Mouse (Mus musculus) cerebellum, postnatal 10 days (tissue): ENCODE measurements around the gene Cyp4a14.
A peak's percentile ranks its signal among the peaks of the same experiment; 100 is the strongest.
"Not testable (repeated sequence)": the region's sequence is repeated elsewhere in the genome, so short reads cannot be mapped to it uniquely, and the experiment has no call there.

Experiments used
- DNase-seq, 2 experiments: peaks; one replicate each; pipeline ENCODE4 v3.0.0; 2021; ENCODE audit warnings: mixed read lengths in 2 of 2

Cyp4a14 gene

DNA sequence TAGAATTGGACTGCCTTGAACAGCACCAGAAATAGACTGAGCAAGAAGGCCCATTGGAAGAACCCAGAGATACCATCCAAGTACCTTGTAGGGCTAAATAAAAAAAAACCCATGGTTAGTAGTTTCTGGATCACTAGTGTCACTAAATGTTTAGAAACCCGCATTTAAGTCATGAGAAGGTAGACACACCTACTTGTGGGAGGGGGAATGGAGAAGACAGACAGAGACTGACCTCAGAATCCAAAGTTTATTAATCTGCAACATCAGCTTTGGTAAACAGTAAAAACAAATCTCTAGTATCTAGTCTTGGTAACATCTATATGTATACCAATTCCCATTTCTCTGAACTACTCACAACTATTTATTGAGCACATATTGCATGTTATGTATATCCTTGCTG lies at the start of gene Cyp4a14:
Gene Cyp4a14, minus strand, starts transcription at position 142 of the 400 bp plus-strand sequence.
- no peak for DNase-seq

DNA sequence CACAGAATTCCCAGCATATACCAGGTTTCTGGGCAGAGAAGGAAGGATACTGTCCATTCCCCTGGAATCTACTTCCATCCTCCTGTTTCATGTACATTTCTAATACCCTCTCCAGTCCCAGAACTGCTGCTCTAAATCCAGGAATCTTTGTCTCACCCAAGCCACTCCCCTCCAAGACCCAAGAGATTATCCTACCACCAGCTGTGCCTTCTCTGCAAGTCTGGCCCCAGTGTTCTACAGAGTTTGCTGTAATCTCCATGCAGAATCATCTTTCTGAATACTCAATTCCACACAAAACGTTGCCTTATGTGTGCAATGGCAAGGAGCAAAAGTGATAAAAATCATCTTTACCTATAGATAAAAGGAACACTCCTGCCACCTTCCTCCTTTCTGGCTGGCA lies 49.2 kb upstream of the Cyp4a14 start:
- DNase-seq, result no peak

DNA sequence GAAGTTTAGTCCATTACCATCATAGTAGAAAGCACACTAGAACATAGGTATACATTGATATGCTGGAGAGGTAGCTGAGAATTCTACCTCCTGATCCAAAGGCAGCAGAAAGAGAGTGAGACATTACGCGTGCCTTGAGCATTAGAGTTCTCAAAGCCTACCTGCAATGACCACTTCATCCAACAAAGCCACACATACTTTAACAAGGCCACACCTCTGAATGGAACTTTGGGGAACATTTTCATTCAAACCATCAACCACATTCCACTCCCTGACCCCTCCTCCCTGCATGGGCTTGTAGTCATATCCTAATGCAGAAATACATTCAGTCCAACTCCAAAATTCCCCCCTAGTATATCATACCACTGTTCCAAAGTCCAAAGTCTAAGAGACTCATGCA lies 25.8 kb upstream of the Cyp4a14 start:
- no peak for DNase-seq

DNA sequence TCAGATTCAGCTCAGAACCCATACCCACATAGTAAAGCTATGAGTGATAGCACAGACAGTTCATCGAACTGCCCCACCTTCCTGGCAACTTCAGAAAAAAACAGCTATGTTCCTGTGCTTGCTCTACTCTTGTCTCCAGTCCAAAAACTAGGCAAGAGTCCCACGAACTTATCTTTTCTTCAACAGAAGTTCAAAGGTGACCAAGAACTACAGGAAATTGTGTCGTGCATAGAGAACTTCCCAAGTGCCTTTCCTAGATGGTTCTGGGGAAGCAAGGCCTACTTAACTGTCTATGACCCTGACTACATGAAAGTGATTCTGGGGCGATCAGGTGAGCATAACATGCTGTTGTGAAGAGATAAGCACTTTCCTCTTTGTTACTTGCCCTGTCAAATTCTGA lies 23.5 kb upstream of the Cyp4a14 start:
- no peak for DNase-seq

DNA sequence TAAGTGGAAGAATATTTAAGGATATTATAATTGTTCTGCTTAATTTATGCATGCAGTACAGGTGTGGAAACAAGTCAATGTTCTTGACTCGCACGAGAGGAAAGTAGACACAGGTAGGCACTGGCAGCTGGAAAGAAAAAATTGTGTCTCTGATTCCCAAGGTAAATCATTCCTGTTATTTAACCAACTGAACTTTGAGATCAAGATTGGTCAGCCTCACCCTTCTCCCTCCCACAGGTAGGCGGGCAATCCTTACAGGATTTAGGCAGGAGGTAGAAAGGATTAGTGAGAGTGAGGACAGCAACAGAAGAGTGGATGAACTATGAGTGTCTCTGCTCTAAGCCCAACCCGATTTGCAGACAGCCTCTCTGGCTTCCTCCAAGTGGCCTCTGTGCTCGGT lies 22.1 kb upstream of the Cyp4a14 start, which contains the start of gene Cyp4a10:
Gene Cyp4a10, plus strand, starts transcription at position 265 of the 400 bp plus-strand sequence.
- not testable (repeated sequence) for DNase-seq

DNA sequence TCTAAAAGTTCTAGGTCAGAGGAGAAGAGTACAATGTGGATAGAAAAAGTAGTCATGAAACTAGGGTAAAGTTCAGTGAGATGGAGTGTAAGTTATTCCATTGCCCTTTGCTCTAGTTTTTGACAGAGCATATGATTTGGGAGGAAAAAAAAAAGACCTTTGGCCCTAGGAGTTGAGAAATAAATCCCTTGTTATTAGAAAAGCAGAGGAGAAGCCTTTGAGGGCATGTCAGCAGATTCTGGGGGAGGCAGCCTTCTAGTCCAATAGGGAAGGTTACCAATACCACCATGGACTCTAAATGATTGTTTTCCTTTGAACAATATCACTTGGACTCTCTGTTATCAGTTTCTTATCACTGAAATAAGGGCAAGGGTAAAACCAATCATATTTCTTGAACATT lies 18.0 kb upstream of the Cyp4a14 start:
- not testable (repeated sequence) for DNase-seq

DNA sequence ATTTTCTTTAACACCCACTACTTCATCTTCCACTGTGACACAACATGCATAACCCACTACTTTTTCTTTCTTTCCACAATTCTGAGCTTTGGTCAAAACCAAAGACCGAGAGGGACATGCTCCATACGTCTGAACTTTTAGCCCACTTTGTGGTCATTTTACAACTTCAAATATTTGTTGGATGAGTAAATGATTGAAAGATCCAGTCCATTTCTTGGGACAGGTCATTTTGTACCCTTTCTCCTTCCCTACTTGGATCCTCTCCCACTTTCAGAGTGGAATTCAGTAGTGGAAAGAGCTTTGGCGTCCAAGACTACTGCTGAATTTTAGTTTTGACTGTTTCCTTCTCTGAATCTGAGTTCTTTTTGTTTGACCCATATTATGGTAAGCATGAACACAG lies 1.5 kb upstream of the Cyp4a14 start:
- no peak for DNase-seq

DNA sequence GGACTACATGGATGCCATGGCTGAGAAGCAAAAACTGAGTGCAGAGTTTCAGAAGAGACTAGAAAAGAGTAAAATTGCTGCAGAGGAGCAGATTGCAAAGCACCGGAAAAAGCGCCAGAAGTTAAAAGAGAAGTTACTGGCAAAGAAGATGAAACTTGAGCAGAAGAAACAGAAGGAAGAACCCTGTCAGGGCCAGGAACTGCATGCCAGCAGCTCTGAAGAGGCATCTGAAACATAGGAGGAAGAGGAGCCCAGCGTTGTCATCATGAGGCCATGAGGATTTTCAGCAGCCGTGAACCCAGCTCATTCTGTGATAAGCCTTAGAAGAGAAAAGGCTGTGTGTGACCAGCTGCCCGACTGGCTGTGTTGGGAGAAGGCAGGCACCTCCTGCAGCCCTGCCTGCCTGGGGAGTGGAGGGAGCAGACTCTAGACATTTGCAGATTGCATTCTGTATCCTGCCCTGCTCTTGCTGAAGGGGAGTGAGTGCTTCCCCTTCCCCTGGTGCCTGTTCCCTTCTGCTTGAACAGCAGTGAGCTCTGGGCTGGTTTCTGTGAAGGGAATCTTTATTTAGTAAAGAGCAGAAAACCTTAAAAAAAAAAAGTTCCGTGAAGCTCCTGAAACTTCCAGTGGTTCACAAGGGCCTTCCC lies 14.8 kb downstream of the Cyp4a14 start:
- no peak for DNase-seq

DNA sequence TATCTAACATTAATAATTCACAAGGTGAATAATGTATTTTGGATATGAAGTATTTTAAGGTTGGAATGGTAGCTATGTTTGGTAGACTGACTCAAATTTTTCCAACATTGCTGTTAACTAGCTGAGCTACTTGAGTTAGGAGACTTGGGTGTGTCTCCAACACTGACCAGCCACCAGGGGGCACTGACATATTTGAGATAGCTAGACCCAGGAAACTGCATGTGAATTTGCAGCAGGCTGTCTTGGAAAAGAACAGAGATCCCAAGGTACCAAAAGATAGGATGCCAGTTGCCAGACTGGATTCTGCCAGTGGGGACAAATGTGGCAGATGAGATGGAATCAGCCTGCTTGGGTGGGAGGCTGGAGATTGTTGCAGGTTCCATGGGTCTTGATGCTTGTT lies 19.9 kb downstream of the Cyp4a14 start:
- DNase-seq, result peak; percentile 17 to 19

DNA sequence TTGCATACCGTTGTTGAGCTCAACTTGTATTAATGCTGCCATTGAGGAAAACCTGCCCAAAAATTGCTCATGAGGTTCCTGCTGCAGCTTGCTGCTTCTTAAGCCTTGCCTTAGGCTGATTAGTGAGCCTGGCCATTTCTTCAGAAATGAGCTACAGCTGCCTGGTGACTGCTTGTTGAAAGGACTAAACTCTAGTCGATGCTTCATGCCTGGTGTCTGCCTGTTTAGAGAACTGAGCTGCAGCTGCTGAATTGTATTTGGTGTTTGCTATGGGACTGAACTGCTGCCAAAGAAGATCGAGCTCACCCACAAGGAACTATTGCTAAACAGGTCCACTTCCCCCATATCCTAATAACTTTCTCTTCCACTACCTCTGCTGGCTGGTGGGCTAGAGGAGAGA lies 22.4 kb downstream of the Cyp4a14 start:
- not testable (repeated sequence) for DNase-seq

DNA sequence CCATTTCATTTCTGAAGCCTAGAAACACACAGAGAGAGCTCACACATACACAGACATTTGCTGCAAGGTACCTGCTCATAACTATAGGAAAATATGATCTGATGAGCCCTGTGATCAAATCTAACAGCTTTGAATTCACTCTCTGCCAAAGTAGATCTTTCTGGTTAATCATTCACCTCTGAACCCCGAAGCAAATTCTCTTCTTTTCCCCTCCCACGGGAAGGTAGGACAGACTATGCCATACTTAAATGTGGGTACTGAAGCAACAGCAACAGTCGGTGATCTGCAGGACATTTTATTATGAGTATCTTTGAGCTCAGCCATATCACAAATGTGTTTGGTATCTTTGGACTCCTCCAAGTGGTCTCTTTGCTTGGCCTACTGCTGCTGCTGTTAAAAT lies 43.6 kb downstream of the Cyp4a14 start, which contains the start of gene Cyp4a30b:
Gene Cyp4a30b, plus strand, starts transcription at position 301 of the 400 bp plus-strand sequence.
- no peak for DNase-seq

DNA sequence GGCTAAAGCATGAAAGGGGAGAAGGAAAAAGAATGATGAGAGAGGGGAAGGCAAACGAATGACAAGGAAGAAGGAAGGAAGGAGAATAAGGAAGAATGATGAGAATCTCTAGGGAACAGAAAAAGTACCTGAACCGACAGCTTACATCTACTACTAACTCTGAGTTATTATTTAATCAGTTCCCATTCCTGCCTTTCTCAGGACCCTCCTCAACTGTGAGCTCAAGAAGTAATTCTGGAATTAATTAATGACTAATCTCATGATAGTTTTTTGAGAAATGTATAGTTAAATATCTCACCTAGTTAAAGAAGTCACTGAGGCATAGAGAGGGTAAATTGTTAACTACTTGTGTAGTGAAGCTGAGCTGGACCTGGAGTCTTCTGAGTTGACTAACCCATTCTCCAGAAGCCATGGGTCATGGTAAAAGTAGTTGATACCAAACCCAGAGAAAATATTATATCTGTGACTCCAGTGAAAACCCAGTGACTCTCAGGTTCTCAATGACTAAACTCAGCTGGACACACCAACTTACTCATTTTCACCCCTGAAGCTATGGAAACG lies 45.3 kb downstream of the Cyp4a14 start:
- no peak for DNase-seq
